Mouse (Mus musculus) small intestine, adult 2 months (tissue): ENCODE data around the gene Slc47a2. TPM values are rescaled to one million over a fixed set of nuclear protein-coding genes. Genes with fewer than 3 reads are reported as not detected.

Experiments
- H3K27ac ChIP-seq: fragments of 200-500 bp; 2 replicates; pipeline ENCODE4 v1.5.1; 2012; ENCODE audit warnings: low read depth, low read length, control low read depth, inconsistent platforms; ENCODE audit not compliant: insufficient read depth
- H3K27me3 ChIP-seq: fragments of 200-500 bp; 2 replicates; pipeline ENCODE4 v1.6.1; 2012; ENCODE audit warnings: mild to moderate bottlenecking, moderate library complexity, low read length, inconsistent platforms; ENCODE audit not compliant: control insufficient read depth, insufficient read depth
- H3K36me3 ChIP-seq: fragments of 200-500 bp; 2 replicates; pipeline ENCODE4 v1.6.1; 2012; ENCODE audit warnings: mild to moderate bottlenecking, low read length, control low read depth, inconsistent platforms; ENCODE audit not compliant: control insufficient read depth, insufficient read depth
- H3K4me1 ChIP-seq: fragments of 200-500 bp; 2 replicates; pipeline ENCODE4 v1.6.1; 2012; ENCODE audit warnings: low read length, inconsistent platforms, mixed read lengths; ENCODE audit not compliant: control insufficient read depth, insufficient read depth, insufficient read length
- H3K4me3 ChIP-seq: fragments of 200-500 bp; 2 replicates; pipeline ENCODE4 v1.5.1; 2012; ENCODE audit warnings: low read depth, mild to moderate bottlenecking, control low read depth, inconsistent platforms, low read length, moderate library complexity
- CTCF ChIP-seq: fragments of 200-500 bp; IDR thresholded peaks from 2 replicates; pipeline ENCODE4 v1.5.1; 2012; ENCODE audit warnings: low read depth, mild to moderate bottlenecking, control low read depth, inconsistent platforms, low read length, moderate library complexity, mixed read lengths; ENCODE audit not compliant: insufficient replicate concordance, insufficient read length; ENCODE audit errors: extremely low read depth
- POLR2A ChIP-seq: fragments of 200-500 bp; IDR thresholded peaks from 2 replicates; pipeline ENCODE4 v1.6.1; 2012; ENCODE audit warnings: low read depth, mild to moderate bottlenecking, control low read depth, inconsistent platforms, low read length, moderate library complexity
- WGBS: fragments of 180-500 bp; shearing (Covaris S2); methylation state at CpG from one replicate; pipeline ENCODE4 v1.1.7; 2018; 5-methylcytosine and 5-hydroxymethylcytosine counted together
- polyA plus RNA-seq: library from polyadenylated mRNA; depleted of rRNA; stranded (reverse); fragments of >200 nt; gene quantifications from 2 replicates; pipeline ENCODE4 v1.2.3, GENCODE M21; 2012

The Slc47a2 gene
- polyA plus RNA-seq, 1 experiment: not detected

DNA sequence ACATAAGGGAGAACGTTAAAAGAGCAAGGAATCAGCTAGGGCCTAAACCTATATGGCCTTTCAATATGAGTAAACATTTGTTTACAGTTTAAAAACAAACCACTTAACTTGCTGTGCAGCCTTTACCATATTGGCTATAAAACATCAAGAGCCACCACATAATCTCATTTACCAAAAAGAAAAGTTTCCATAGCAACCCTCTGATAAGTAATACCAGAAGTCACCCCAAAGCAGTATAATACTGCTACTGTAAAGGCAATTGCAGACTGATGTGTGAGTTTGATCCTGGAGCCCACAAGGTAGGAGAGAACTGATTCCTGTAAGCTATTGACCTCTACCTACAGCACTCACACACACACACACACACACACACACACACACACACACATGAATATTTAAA lies 68.2 kb downstream of the Slc47a2 start:
- Histone ChIP-seq H3K4me1 (peaks cover 11% of the 10 kb centered on the region; the same call in 1 of the 2 replicates), H3K27ac (no peak overlapping the region), H3K27me3 (no peaks in the 10 kb centered on the region), H3K4me3 (no peak overlapping the region), H3K36me3 (no peaks in the 10 kb centered on the region)
- WGBS: 77% methylated on average over 1 of the region's 1 CpGs
- no peak for TF ChIP-seq CTCF
- no peak for TF ChIP-seq POLR2A

- H3K27me3 ChIP-seq: no peaks in the 10 kb centered on the region
- H3K4me1 ChIP-seq: peaks cover 12% of the 10 kb centered on the region; the same call in 1 of the 2 replicates
- no peaks in the 10 kb centered on the region for H3K36me3 ChIP-seq
- no peak overlapping the region for H3K27ac ChIP-seq
- no peak overlapping the region for H3K4me3 ChIP-seq
- TF ChIP-seq POLR2A (no peak), CTCF (no peak)
- WGBS: 91% methylated on average over 2 of the region's 2 CpGs
These were observed 68.7 kb downstream of the Slc47a2 start for GRCm38 (mm10) chr11:61273928-61274327.

DNA sequence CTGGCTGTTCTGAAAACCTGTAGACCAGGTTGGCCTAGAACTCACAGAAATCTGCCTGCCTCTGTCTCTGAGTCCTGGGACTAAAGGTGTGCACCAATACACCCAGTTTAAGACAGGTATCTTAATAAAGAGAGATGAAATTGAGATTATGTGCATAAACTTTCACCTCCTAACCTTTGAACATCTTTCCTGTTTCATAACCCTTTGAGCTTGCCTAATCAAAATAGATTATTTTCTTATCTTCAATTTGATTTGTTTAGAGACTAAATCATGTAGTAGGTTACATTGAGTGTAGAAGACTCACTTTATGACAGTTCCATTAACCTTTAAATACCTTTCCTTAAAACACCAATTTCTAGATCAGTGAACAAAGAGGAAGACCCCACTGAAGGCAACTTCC lies 71.0 kb downstream of the Slc47a2 start:
- Histone ChIP-seq H3K27ac (no peak overlapping the region), H3K36me3 (no peaks in the 10 kb centered on the region), H3K4me3 (no peak overlapping the region), H3K4me1 (peaks cover 22% of the 10 kb centered on the region; the same call in 1 of the 2 replicates), H3K27me3 (no peaks in the 10 kb centered on the region)
- TF ChIP-seq CTCF: no peak
- no peak for TF ChIP-seq POLR2A

- Histone ChIP-seq H3K27me3 (no peaks in the 10 kb centered on the region), H3K4me1 (peaks cover 24% of the 10 kb centered on the region; the same call in 1 of the 2 replicates), H3K27ac (no peak overlapping the region), H3K4me3 (no peak overlapping the region), H3K36me3 (no peaks in the 10 kb centered on the region)
- no peak for TF ChIP-seq CTCF
- no peak for TF ChIP-seq POLR2A
- WGBS: 98% methylated on average over 5 of the region's 5 CpGs
These were observed 72.3 kb downstream of the Slc47a2 start for GRCm38 (mm10) chr11:61270406-61270805.

- Histone ChIP-seq H3K36me3 (peaks cover 13% of the 10 kb centered on the region), H3K4me1 (peaks cover 21% of the 10 kb centered on the region; the same call in 1 of the 2 replicates), H3K4me3 (no peak overlapping the region), H3K27me3 (no peaks in the 10 kb centered on the region), H3K27ac (peak overlapping the region; percentile 74)
- no peak for TF ChIP-seq CTCF
- no peak for TF ChIP-seq POLR2A
- WGBS: 54% methylated on average over 6 of the region's 6 CpGs
These were observed 73.9 kb downstream of the Slc47a2 start for GRCm38 (mm10) chr11:61268626-61269349.

GRCm38 (mm10) chr11:61266551-61267533 lies 75.8 kb downstream of the Slc47a2 start, which contains the start of gene Aldh3a2:
Aldh3a2 (minus strand) TSS chr11:61267464.
- WGBS: under 1% methylated on average over 58 of the region's 58 CpGs
- peaks cover 30% of the 10 kb centered on the region for H3K36me3 ChIP-seq
- peak within 1 kb of the TSS; percentile 78 for H3K4me3 ChIP-seq
- H3K27ac ChIP-seq: peak within 1 kb of the TSS; percentile 99
- no peaks in the 10 kb centered on the region for H3K27me3 ChIP-seq
- peaks cover 17% of the 10 kb centered on the region; the same call in 1 of the 2 replicates for H3K4me1 ChIP-seq
- 0 out of 2 replicates have a peak, but pooled peaks have one; percentile 4 for TF ChIP-seq CTCF
- peak; percentile 95 for TF ChIP-seq POLR2A
